Mouse (Mus musculus): ENCODE data around the gene Mfrp.

Gene Mfrp

GRCm38 (mm10) chr9:44101490-44101889, at the start of gene Mfrp:
TSS of gene Mfrp (plus strand) at chr9:44101729.
- no peak for DNase-seq (ENCODE audit: low spot score)

- DNase-seq (ENCODE audit: low spot score): no peak
Observed at GRCm38 (mm10) chr9:44052855-44053254, 48.7 kb upstream of the Mfrp start.

GRCm38 (mm10) chr9:44053936-44054335, 47.6 kb upstream of the Mfrp start:
- DNase-seq (ENCODE audit: low spot score): no peak

GRCm38 (mm10) chr9:44058606-44059005, 42.9 kb upstream of the Mfrp start:
- DNase-seq (ENCODE audit: low spot score): no peak

GRCm38 (mm10) chr9:44065177-44065576, 36.4 kb upstream of the Mfrp start:
- DNase-seq (ENCODE audit: low spot score): no peak

GRCm38 (mm10) chr9:44066785-44067225, 34.7 kb upstream of the Mfrp start, which contains the start of gene Usp2:
TSS of gene Usp2 (plus strand) at chr9:44067021.
- DNase-seq (ENCODE audit: low spot score): peak; percentile 97

GRCm38 (mm10) chr9:44067241-44067959, 34.1 kb upstream of the Mfrp start:
- peak; percentile 47 for DNase-seq (ENCODE audit: low spot score)

GRCm38 (mm10) chr9:44067960-44068330, 33.6 kb upstream of the Mfrp start:
- no peak for DNase-seq (ENCODE audit: low spot score)

- DNase-seq (ENCODE audit: low spot score): no peak
Observed at GRCm38 (mm10) chr9:44069252-44069651, 32.3 kb upstream of the Mfrp start.

GRCm38 (mm10) chr9:44070113-44070843, 31.3 kb upstream of the Mfrp start:
- no peak for DNase-seq (ENCODE audit: low spot score)

- DNase-seq (ENCODE audit: low spot score): no peak
Observed at GRCm38 (mm10) chr9:44070844-44071231, 30.7 kb upstream of the Mfrp start.

GRCm38 (mm10) chr9:44071914-44072598, 29.5 kb upstream of the Mfrp start:
- no peak for DNase-seq (ENCODE audit: low spot score)

- DNase-seq (ENCODE audit: low spot score): peak; percentile 69
Observed at GRCm38 (mm10) chr9:44072599-44072915, 29.0 kb upstream of the Mfrp start.

- no peak for DNase-seq (ENCODE audit: low spot score)
Observed at GRCm38 (mm10) chr9:44073115-44073514, 28.4 kb upstream of the Mfrp start.

- peak; percentile 45 for DNase-seq (ENCODE audit: low spot score)
Observed at GRCm38 (mm10) chr9:44074395-44075275, 26.9 kb upstream of the Mfrp start.

GRCm38 (mm10) chr9:44075276-44075995, 26.1 kb upstream of the Mfrp start:
- DNase-seq (ENCODE audit: low spot score): no peak

- DNase-seq (ENCODE audit: low spot score): no peak
Observed at GRCm38 (mm10) chr9:44075996-44076763, 25.3 kb upstream of the Mfrp start.

- peak; percentile 77 for DNase-seq (ENCODE audit: low spot score)
Observed at GRCm38 (mm10) chr9:44076764-44077120, 24.8 kb upstream of the Mfrp start.

GRCm38 (mm10) chr9:44077266-44077910, 24.1 kb upstream of the Mfrp start:
- no peak for DNase-seq (ENCODE audit: low spot score)

- no peak for DNase-seq (ENCODE audit: low spot score)
Observed at GRCm38 (mm10) chr9:44078136-44078797, 23.3 kb upstream of the Mfrp start.

Measured in adipocyte (in vitro differentiated cells).